Mouse (Mus musculus): ENCODE data around the gene Ccpg1os.
A peak's percentile ranks its signal among the peaks of the same experiment; 100 is the strongest.

The Ccpg1os gene

GRCm38 (mm10) chr9:72985250-72986220, at the start of gene Ccpg1os, which contains the start of gene Ccpg1:
Gene Ccpg1os, minus strand, starts transcription at chr9:72985382.
Gene Ccpg1, plus strand, starts transcription at chr9:72985429.
- peak; percentile 89 to 95 for DNase-seq

GRCm38 (mm10) chr9:73033406-73033805, 48.2 kb upstream of the Ccpg1os start:
- no peak for DNase-seq

DNA sequence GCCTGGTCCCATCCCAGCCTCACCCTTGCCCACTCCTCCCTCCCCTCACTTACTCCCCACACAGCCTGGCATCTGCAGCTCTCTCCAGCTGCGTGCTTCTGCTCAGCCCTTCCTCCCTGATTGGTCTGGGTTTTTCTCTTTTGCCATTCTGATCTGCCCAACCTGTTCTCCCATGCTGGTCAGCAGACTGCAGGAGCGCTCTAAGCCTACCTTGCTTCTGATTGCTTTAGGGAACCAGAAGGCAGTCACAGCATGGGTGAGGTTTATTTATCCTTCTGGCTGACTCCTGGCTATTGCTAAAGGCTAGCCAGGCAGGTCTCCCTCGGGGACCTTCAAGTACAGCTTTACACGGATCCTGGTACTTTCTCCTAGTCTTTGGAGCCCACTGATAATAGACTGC, 46.2 kb upstream of the Ccpg1os start:
- DNase-seq, result no peak

DNA sequence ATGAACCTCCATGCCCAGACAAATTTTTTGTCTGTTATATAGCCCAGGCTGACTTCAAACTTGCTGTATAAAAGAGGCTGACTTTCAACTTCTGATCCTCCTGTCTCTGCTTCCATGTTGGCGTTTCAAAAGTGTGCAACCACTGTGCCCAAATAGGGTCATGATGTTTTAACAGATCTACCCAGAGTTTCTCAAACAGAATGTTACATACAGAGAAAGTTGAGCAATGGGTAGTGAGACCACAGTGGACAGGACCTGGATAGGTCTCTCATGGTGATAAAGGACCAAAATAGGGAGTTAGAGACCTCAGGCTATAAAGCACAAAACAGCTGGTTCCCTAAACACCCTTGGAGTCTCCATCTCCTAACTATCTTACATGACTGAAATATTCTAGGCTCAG, 45.3 kb upstream of the Ccpg1os start:
- no peak for DNase-seq

- no peak for DNase-seq
Measured at GRCm38 (mm10) chr9:73025818-73026636, 40.8 kb upstream of the Ccpg1os start.

- DNase-seq, result no peak
Measured at GRCm38 (mm10) chr9:73020566-73021097, 35.5 kb upstream of the Ccpg1os start.

DNA sequence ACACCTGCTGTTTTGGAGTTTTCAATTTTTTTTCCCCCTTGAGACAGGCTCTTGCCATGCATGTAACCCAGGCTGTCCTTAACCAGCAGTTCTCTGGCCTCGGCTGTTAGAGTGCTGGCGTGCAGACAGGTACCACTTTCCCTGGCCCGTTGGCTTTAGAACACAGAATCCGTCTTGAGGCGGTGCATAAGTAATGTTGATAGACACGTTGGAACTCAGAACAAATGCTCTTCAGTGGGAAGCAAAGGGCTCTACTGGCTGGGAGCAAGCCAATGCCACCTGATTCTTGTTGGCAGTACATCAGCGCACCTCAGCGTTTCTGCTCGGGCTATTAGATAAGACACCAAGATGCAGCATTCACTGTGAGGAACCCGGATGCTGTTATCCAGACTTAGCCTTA, 34.7 kb upstream of the Ccpg1os start:
- no peak for DNase-seq

DNA sequence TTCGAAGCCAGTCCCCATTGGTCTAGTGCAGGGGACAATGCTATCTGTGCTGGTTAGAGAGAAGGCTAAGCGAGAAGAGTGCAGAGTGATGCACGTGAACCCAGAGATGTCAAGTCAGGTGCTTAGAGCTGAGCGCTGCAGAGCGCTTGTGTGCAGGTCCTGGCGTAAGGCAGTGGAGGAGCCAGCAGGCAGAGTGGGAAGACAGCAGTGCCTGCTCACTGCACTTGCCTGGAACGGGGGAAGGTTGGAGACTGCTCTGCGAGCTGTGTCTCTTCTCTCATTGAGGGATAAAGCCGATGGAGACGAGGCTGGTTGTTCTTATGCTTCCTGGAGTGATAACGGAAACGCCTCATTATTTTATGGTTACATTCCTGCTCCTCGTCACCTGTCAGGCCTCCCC, 29.5 kb upstream of the Ccpg1os start:
- DNase-seq, result no peak

DNA sequence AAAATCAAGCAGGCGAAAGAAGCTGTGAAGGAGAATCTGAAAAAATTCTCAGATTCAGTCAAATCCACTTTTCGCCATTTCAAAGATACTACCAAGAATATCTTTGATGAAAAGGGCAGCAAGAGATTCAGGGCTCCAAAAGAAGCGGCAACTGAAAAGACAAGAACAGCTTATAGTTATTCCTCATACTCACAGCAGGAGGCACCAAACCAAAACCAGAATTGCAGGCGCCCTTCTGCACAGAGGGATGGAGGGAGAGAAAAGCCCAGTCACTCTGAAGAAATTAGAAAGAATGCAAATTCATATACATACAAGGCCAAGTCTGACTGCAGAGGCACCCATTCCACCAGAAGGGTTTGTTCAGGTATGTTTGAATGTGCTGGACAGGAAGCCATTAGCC, 27.4 kb upstream of the Ccpg1os start:
- no peak for DNase-seq

GRCm38 (mm10) chr9:73008384-73008783, 23.2 kb upstream of the Ccpg1os start:
- DNase-seq, result no peak

GRCm38 (mm10) chr9:73006175-73006574, 21.0 kb upstream of the Ccpg1os start:
- no peak for DNase-seq

GRCm38 (mm10) chr9:73005106-73005505, 19.9 kb upstream of the Ccpg1os start:
- DNase-seq, result no peak

- DNase-seq, result no peak
Measured at GRCm38 (mm10) chr9:73004076-73004475, 18.9 kb upstream of the Ccpg1os start.

DNA sequence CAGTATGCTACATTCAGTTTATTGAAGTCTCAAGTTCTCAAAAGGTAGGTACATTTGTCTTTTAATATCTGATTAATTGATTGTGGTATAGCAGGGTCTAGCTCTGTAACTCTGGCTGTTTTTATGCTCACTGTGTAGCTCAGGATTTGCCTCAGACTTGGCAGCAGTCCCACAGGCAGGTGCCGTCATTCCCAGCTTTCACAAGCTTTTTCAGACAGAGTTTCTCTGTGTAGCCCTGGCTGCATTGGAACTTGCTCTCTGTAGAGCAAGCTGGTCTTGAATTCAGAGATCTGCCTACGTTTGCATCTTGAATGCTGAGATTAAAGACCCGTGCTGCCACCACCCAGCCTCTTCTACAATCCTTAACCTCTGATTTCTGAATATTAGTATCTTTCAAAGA, 17.0 kb upstream of the Ccpg1os start:
- no peak for DNase-seq

DNA sequence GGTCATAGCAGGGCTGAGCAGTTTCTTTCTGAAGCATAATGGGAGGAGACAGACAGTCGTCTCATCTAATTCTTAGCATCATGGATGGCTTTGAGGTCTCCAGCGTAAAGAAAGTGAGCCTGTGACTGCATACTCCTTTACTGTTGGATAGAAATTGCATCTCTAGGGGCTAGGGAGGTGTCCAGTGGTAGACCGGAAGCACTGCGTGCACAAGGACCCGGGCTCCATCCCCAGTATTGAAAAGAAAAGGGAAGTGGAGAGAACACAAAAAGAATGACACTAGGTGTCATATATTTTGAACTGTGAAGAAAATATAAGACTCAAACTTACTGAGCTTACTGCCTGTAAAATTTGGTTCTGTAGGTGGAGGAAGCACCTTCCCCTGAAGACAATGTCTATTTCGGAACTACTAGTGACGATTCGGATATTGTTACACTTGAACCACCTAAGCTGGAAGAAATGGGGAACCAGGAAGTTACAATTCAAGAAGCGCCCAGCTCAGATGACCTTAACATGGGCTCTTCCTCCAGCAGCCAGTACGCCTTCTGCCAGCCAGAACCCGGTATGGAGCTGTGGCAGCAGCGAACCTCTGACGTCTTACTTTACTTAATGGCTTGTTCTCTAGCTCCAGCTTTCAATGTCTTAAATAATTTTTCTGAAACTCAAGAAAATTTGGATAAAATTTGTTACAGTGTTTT, 16.3 kb upstream of the Ccpg1os start:
- DNase-seq, result no peak

- no peak for DNase-seq
Measured at GRCm38 (mm10) chr9:73000487-73000886, 15.3 kb upstream of the Ccpg1os start.

GRCm38 (mm10) chr9:72996806-72997205, 11.6 kb upstream of the Ccpg1os start:
- DNase-seq, result no peak

DNA sequence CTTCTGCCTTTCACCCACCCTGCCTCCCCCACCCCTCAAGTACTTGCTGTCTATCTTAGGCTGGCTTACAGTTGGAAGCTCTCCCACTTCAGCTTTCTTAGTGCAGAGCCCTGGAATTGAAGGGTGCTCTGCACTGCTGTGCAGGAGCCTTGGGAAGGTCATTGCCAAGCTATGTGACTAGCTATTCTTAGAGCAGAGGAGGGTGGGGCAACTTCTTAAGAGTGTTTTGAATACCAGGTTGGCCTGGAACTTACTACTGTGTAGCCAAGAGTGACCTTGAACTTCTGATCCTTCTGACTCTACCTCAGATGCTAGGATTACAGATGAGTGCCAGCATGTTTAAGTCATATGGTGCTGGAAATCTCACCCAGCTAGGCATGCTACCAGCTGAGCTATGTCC, 11.0 kb upstream of the Ccpg1os start:
- DNase-seq, result no peak

DNA sequence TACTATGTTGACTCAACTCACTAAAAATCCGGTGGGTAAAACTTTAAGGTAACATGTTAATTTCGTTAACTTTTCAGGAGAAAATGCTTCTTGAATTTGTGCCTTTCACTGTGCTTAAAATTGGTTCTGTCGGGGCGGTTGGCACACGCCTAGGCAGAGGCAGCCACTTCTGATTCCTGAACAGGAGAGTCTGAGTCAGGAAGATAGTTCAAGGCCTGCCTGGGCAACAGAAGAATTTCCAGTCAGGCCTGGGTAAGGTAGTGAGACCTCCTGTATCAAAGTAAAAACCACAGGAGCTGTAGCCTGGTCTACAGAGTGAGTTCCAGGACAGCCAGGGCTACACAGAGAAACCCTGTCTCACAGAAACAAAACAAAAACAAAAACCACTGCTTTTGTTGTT, 7.4 kb upstream of the Ccpg1os start:
- DNase-seq, result no peak

GRCm38 (mm10) chr9:72991420-72991819, 6.2 kb upstream of the Ccpg1os start:
- no peak for DNase-seq

DNA sequence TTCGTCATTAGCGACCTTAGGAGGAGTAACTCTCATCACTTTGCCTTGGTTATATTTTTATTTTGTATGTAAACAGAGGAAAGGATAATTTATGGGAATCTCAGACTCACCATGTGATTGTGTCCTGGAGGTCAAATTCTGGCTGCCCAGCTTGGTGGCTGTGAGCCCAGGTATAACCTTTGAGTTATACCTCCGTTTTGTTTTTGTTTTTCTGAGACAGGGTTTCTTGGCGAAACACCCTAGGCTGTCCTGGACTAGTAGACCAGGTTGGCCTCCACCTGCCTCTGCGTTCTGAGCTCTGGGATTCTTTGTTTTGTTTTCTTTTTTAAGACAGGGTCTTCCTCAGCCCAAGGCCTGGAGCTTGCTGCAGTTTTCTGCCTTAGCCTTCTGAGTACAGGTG, 3.5 kb upstream of the Ccpg1os start:
- no peak for DNase-seq

DNA sequence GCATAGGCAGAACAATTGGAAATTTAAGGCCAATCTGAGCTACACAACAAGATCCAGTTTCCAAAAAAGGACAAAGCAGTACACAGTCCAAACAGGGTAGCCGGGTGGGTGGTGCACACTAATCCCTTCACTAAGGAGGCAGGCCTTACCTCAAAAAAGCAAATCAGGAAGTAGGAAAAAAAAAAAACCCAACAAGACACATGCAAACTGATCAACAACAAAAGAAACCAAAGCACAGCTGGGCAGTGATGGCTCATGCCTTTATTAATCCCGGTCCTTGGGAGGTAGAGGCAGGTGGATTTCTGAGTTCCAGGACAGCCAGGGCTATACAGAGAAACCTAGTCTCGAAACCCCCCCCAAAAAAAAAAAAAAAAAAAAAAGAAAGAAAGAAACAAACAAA, 2.5 kb upstream of the Ccpg1os start:
- no peak for DNase-seq

GRCm38 (mm10) chr9:72983066-72983465, 2.1 kb downstream of the Ccpg1os start:
- no peak for DNase-seq
